Mouse (Mus musculus): Measurements from ENCODE around the gene Tmed10. TPM values are rescaled to one million over a fixed set of nuclear protein-coding genes. Genes with fewer than 3 reads are reported as not detected.
A peak's percentile ranks its signal among the peaks of the same experiment; 100 is the strongest.

Tmed10 gene
- polyA plus RNA-seq, 1 experiment: 93.3 TPM

GRCm38 (mm10) chr12:85380308-85380707 lies 5.7 kb upstream of the Tmed10 start:
- DNase-seq (ENCODE audit: low read depth in 1 of 2, low spot score in 2 of 2): no peak
- Histone ChIP-seq H3K4me3 (ENCODE audit: extremely low read depth, insufficient read depth, insufficient read length) (no peak overlapping the region), H3K4me1 (ENCODE audit: control insufficient read depth, insufficient read depth, insufficient read length) (no peaks in the 10 kb centered on the region; the same call in 1 of the 2 replicates), H3K27me3 (ENCODE audit: control insufficient read depth, insufficient read depth, low read length) (no peaks in the 10 kb centered on the region), H3K36me3 (ENCODE audit: control insufficient read depth, insufficient read depth, low read length) (no peaks in the 10 kb centered on the region), H3K27ac (ENCODE audit: insufficient read depth, low read length) (no peak overlapping the region)
- TF ChIP-seq CTCF (IDR thresholded peaks at IDR 0.05; ENCODE audit: extremely low read depth, insufficient read depth, insufficient read length, insufficient replicate concordance) (no peak), POLR2A (IDR thresholded peaks at IDR 0.05; ENCODE audit: low read depth, low read length) (no peak)
- 75% methylated on average over 1 of the region's 1 CpGs for WGBS

GRCm38 (mm10) chr12:85378271-85378670 lies 3.6 kb upstream of the Tmed10 start:
- no peak for DNase-seq (ENCODE audit: low read depth in 1 of 2, low spot score in 2 of 2)
- WGBS: 80% methylated on average over 2 of the region's 2 CpGs

GRCm38 (mm10) chr12:85373591-85374560 lies 771 bp downstream of the Tmed10 start:
- TF ChIP-seq POLR2A (IDR thresholded peaks at IDR 0.05; ENCODE audit: low read depth, low read length) (no peak), CTCF (IDR thresholded peaks at IDR 0.05; ENCODE audit: extremely low read depth, insufficient read depth, insufficient read length, insufficient replicate concordance) (no peak)
- peak overlapping the region; percentile 75 for H3K27ac ChIP-seq (ENCODE audit: insufficient read depth, low read length)
- peak overlapping the region; percentile 87 for H3K4me3 ChIP-seq (ENCODE audit: extremely low read depth, insufficient read depth, insufficient read length)
- no peaks in the 10 kb centered on the region for H3K27me3 ChIP-seq (ENCODE audit: control insufficient read depth, insufficient read depth, low read length)
- 2% methylated on average over 52 of the region's 53 CpGs for WGBS
- DNase-seq (ENCODE audit: low read depth in 1 of 2, low spot score in 2 of 2): peak; percentile 46 to 57
- H3K4me1 ChIP-seq (ENCODE audit: control insufficient read depth, insufficient read depth, insufficient read length): peaks cover 5% of the 10 kb centered on the region; the same call in 1 of the 2 replicates
- no peaks in the 10 kb centered on the region for H3K36me3 ChIP-seq (ENCODE audit: control insufficient read depth, insufficient read depth, low read length)

More at GRCm38 (mm10) chr12:85378271-85378670, 3.6 kb upstream of the Tmed10 start:
- TF ChIP-seq CTCF (IDR thresholded peaks at IDR 0.05; ENCODE audit: extremely low read depth, insufficient read depth, insufficient read length, insufficient replicate concordance): no peak
- TF ChIP-seq POLR2A (IDR thresholded peaks at IDR 0.05; ENCODE audit: low read depth, low read length): no peak
- no peak overlapping the region for H3K4me3 ChIP-seq (ENCODE audit: extremely low read depth, insufficient read depth, insufficient read length)
- no peaks in the 10 kb centered on the region for H3K27me3 ChIP-seq (ENCODE audit: control insufficient read depth, insufficient read depth, low read length)
- no peak overlapping the region for H3K27ac ChIP-seq (ENCODE audit: insufficient read depth, low read length)
- H3K36me3 ChIP-seq (ENCODE audit: control insufficient read depth, insufficient read depth, low read length): no peaks in the 10 kb centered on the region
- no peaks in the 10 kb centered on the region; the same call in 1 of the 2 replicates for H3K4me1 ChIP-seq (ENCODE audit: control insufficient read depth, insufficient read depth, insufficient read length)

GRCm38 (mm10) chr12:85372068-85372665 lies 2.5 kb downstream of the Tmed10 start:
- no peak for DNase-seq (ENCODE audit: low read depth in 1 of 2, low spot score in 2 of 2)
- 12% methylated on average over 8 of the region's 8 CpGs for WGBS
- TF ChIP-seq CTCF (IDR thresholded peaks at IDR 0.05; ENCODE audit: extremely low read depth, insufficient read depth, insufficient read length, insufficient replicate concordance) (no peak), POLR2A (IDR thresholded peaks at IDR 0.05; ENCODE audit: low read depth, low read length) (no peak)
- Histone ChIP-seq H3K27me3 (ENCODE audit: control insufficient read depth, insufficient read depth, low read length) (no peaks in the 10 kb centered on the region), H3K27ac (ENCODE audit: insufficient read depth, low read length) (no peak overlapping the region), H3K4me3 (ENCODE audit: extremely low read depth, insufficient read depth, insufficient read length) (no peak overlapping the region), H3K4me1 (ENCODE audit: control insufficient read depth, insufficient read depth, insufficient read length) (peaks cover 5% of the 10 kb centered on the region; the same call in 1 of the 2 replicates), H3K36me3 (ENCODE audit: control insufficient read depth, insufficient read depth, low read length) (no peaks in the 10 kb centered on the region)

GRCm38 (mm10) chr12:85368441-85369063 lies 6.1 kb downstream of the Tmed10 start:
- Histone ChIP-seq H3K4me1 (ENCODE audit: control insufficient read depth, insufficient read depth, insufficient read length) (peaks cover 7% of the 10 kb centered on the region), H3K27me3 (ENCODE audit: control insufficient read depth, insufficient read depth, low read length) (no peaks in the 10 kb centered on the region), H3K27ac (ENCODE audit: insufficient read depth, low read length) (no peak overlapping the region), H3K4me3 (ENCODE audit: extremely low read depth, insufficient read depth, insufficient read length) (no peak overlapping the region), H3K36me3 (ENCODE audit: control insufficient read depth, insufficient read depth, low read length) (no peaks in the 10 kb centered on the region)
- 78% methylated on average over 6 of the region's 6 CpGs for WGBS
- no peak for DNase-seq (ENCODE audit: low read depth in 1 of 2, low spot score in 2 of 2)
- no peak for TF ChIP-seq POLR2A (IDR thresholded peaks at IDR 0.05; ENCODE audit: low read depth, low read length)
- TF ChIP-seq CTCF (IDR thresholded peaks at IDR 0.05; ENCODE audit: extremely low read depth, insufficient read depth, insufficient read length, insufficient replicate concordance): no peak

- 75% methylated on average over 3 of the region's 3 CpGs for WGBS
- no peaks in the 10 kb centered on the region for H3K36me3 ChIP-seq (ENCODE audit: control insufficient read depth, insufficient read depth, low read length)
- TF ChIP-seq CTCF (IDR thresholded peaks at IDR 0.05; ENCODE audit: extremely low read depth, insufficient read depth, insufficient read length, insufficient replicate concordance) (no peak), POLR2A (IDR thresholded peaks at IDR 0.05; ENCODE audit: low read depth, low read length) (no peak)
- no peak for DNase-seq (ENCODE audit: low read depth in 1 of 2, low spot score in 2 of 2)
- peaks cover 4% of the 10 kb centered on the region for H3K4me1 ChIP-seq (ENCODE audit: control insufficient read depth, insufficient read depth, insufficient read length)
- no peaks in the 10 kb centered on the region for H3K27me3 ChIP-seq (ENCODE audit: control insufficient read depth, insufficient read depth, low read length)
- H3K4me3 ChIP-seq (ENCODE audit: extremely low read depth, insufficient read depth, insufficient read length): no peak overlapping the region
- no peak overlapping the region for H3K27ac ChIP-seq (ENCODE audit: insufficient read depth, low read length)
Measured at GRCm38 (mm10) chr12:85366271-85366670, 8.4 kb downstream of the Tmed10 start.

All from spleen, adult 2 months (tissue).